Comparison of ENCODE assay signal across 15 mouse cellular contexts in the genomic region with DNA sequence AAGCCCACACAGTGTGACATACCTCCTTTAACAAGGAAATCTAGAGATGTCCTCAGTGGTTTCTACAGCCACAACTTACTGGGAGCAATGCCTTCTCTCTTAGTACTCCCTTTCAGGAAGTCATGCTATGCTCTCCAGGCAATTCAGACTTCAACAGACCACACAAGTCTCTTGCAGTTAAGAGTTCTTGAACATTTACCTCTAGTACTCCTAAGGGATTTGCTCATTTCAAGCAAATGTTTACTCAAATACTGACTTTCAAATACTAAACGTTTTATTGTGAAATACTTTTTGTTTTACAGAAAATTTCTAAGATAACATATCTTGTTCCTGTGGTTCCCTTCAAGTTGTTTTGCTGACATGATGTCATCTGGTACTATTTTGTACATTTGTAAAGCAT.
"Had no signal": no experiment of that assay in that cellular context is flagged by ENCODE, and none has a peak within 500 bp of the region (broad histone marks: within the 10 kb centered on the region; RNA-seq: fewer than 3 reads in every experiment).

No protein-coding gene starts in this region.

- H3K27me3 ChIP-seq: neural tube, embryonic 15.5 days; stomach, embryonic 15.5 days had no signal

- DNase-seq: retina, postnatal 1 day; right cerebral cortex, adult 18-20 months; right cerebral cortex, postnatal 14 days; right cerebral cortex, postnatal 25 days; right cerebral cortex, postnatal 4 days; spleen, adult 18-20 months; thymus, adult 18-20 months; thymus, adult 2 months; thymus, postnatal 14 days; thymus, postnatal 25 days; thymus, postnatal 36 days; thymus, postnatal 4 days had no signal

- H3K27ac ChIP-seq: neural tube, embryonic 15.5 days; stomach, embryonic 15.5 days; stomach, postnatal 0 days had no signal

- H3K9ac ChIP-seq: neural tube, embryonic 15.5 days; stomach, embryonic 15.5 days had no signal

- H3K4me2 ChIP-seq: neural tube, embryonic 15.5 days; stomach, embryonic 15.5 days had no signal

- H3K4me1 ChIP-seq: neural tube, embryonic 15.5 days; stomach, embryonic 15.5 days had no signal

- H3K36me3 ChIP-seq: neural tube, embryonic 15.5 days; stomach, embryonic 15.5 days had no signal

- H3K9me3 ChIP-seq: neural tube, embryonic 15.5 days; stomach, embryonic 15.5 days had no signal

- H3K4me3 ChIP-seq: neural tube, embryonic 15.5 days; stomach, embryonic 15.5 days had no signal
